28 mouse cellular contexts compared by ENCODE assay signal in genomic region chr7:19378049-19378448, GRCm38 (mm10). TPM values are rescaled to one million over a fixed set of nuclear protein-coding genes. Genes with fewer than 3 reads are reported as not detected.
DNase-seq lines count a peak whose midpoint lies in the region; ATAC-seq lines count a peak whose summit lies in the region.
"Had no signal": no experiment of that assay in that cellular context is flagged by ENCODE, and none has a peak within 500 bp of the region (broad histone marks: within the 10 kb centered on the region; RNA-seq: fewer than 3 reads in every experiment).

No protein-coding gene starts in this region.

- peak overlapping the region; percentile 24 to 29; a peak in 1 of 4 replicates for H3K27ac ChIP-seq in heart, embryonic 14.5 days (replicated peaks in 1 of 2; ENCODE audit: control insufficient read depth in 1 of 2, insufficient read depth in 1 of 2, low read depth in 2 of 2, low read length in 2 of 2)
- H3K27ac ChIP-seq in hindbrain, embryonic 13.5 days, result no peak overlapping the region
- no peak overlapping the region for H3K27ac ChIP-seq in hindbrain, embryonic 11.5 days (ENCODE audit: low read depth, low read length)
- H3K27ac ChIP-seq: intestine, embryonic 15.5 days; layer of hippocampus, adult 2 months; limb, embryonic 10.5 days; neural tube, embryonic 13.5 days had no signal

- H3K4me3 ChIP-seq in heart, embryonic 14.5 days (ENCODE audit: control insufficient read depth in 1 of 2, insufficient read depth in 1 of 2, low read depth in 1 of 2, low read length in 2 of 2), result no peak overlapping the region
- no peak overlapping the region for H3K4me3 ChIP-seq in hindbrain, embryonic 13.5 days
- H3K4me3 ChIP-seq in hindbrain, embryonic 11.5 days (ENCODE audit: low read depth, low read length), result no peak overlapping the region
- H3K4me3 ChIP-seq: intestine, embryonic 15.5 days; layer of hippocampus, adult 2 months; limb, embryonic 10.5 days; myocyte; neural tube, embryonic 13.5 days had no signal

- peaks cover 65% of the 10 kb centered on the region for H3K36me3 ChIP-seq in heart, embryonic 14.5 days (ENCODE audit: control insufficient read depth, insufficient read depth, low read length)
- peaks cover 7% of the 10 kb centered on the region; the same call in 1 of the 2 replicates for H3K36me3 ChIP-seq in hindbrain, embryonic 13.5 days
- H3K36me3 ChIP-seq in hindbrain, embryonic 11.5 days (ENCODE audit: control insufficient read depth, insufficient read depth, low read length), result no peaks in the 10 kb centered on the region
- H3K36me3 ChIP-seq: intestine, embryonic 15.5 days; neural tube, embryonic 13.5 days had no signal

- no peaks in the 10 kb centered on the region for H3K27me3 ChIP-seq in heart, embryonic 14.5 days (ENCODE audit: control insufficient read depth, insufficient read depth, low read length)
- H3K27me3 ChIP-seq in hindbrain, embryonic 13.5 days, result no peaks in the 10 kb centered on the region
- H3K27me3 ChIP-seq in hindbrain, embryonic 11.5 days (ENCODE audit: control insufficient read depth, insufficient read depth, low read length), result no peaks in the 10 kb centered on the region
- H3K27me3 ChIP-seq: intestine, embryonic 15.5 days; neural tube, embryonic 13.5 days had no signal

- no peak for DNase-seq in heart, adult 18-20 months
- DNase-seq in hindbrain, embryonic 11.5 days (ENCODE audit: low spot score), result no peak
- DNase-seq in retina, postnatal 1 day, result peak; percentile 60
- DNase-seq in retina, embryonic 14.5 days (ENCODE audit: low spot score), result no peak
- no peak for DNase-seq in thymus, postnatal 4 days
- DNase-seq: adrenal gland, adult 8-10 months; cerebellum, adult 18-20 months; cerebellum, postnatal 14 days; gastrocnemius, postnatal 25 days; kidney, adult 9 months; kidney, postnatal 14 days; liver; thymus, adult 18-20 months had no signal

- no peak for ATAC-seq in heart, embryonic 14.5 days (ENCODE audit: insufficient number of reproducible peaks, insufficient read depth, low FRiP score, low read depth)
- no peak for ATAC-seq in hindbrain, embryonic 13.5 days (ENCODE audit: low FRiP score)
- ATAC-seq in hindbrain, embryonic 11.5 days (ENCODE audit: low FRiP score), result no peak
- ATAC-seq: activated CD4-positive, CD25-positive, alpha-beta regulatory T cell, adult 4 months; CD4-positive, CD25-positive, alpha-beta regulatory T cell, adult 4 months; hindbrain, embryonic 16.5 days; intestine, embryonic 15.5 days; midbrain, embryonic 16.5 days had no signal

- H3K9ac ChIP-seq in heart, embryonic 14.5 days (ENCODE audit: low read length), result no peak overlapping the region
- H3K9ac ChIP-seq in hindbrain, embryonic 13.5 days, result 0 out of 2 replicates have a peak overlapping the region, but pooled peaks have one; percentile 19
- H3K9ac ChIP-seq in hindbrain, embryonic 11.5 days (ENCODE audit: low read depth, low read length), result no peak overlapping the region
- H3K9ac ChIP-seq: intestine, embryonic 15.5 days; neural tube, embryonic 13.5 days had no signal

- H3K4me1 ChIP-seq in heart, embryonic 14.5 days (ENCODE audit: control insufficient read depth in 2 of 2, insufficient read depth in 2 of 2, low read length in 2 of 2), result peaks cover 4 to 14% of the 10 kb centered on the region in 2 experiments; a peak in 3 of 4 replicates
- peaks cover 8% of the 10 kb centered on the region for H3K4me1 ChIP-seq in hindbrain, embryonic 13.5 days (replicated peaks)
- peaks cover 2% of the 10 kb centered on the region; the same call in 1 of the 2 replicates for H3K4me1 ChIP-seq in hindbrain, embryonic 11.5 days (replicated peaks; ENCODE audit: control insufficient read depth, insufficient read depth, low read length)

- WGBS in heart, embryonic 14.5 days, result 49% methylated on average over 8 of the region's 8 CpGs
- 77% methylated on average over 8 of the region's 8 CpGs for WGBS in hindbrain, embryonic 13.5 days
- 77% methylated on average over 8 of the region's 8 CpGs for WGBS in hindbrain, embryonic 11.5 days

- H3K9me3 ChIP-seq in heart, embryonic 14.5 days (ENCODE audit: control insufficient read depth, low read length), result no peaks in the 10 kb centered on the region
- no peaks in the 10 kb centered on the region for H3K9me3 ChIP-seq in hindbrain, embryonic 13.5 days
- no peaks in the 10 kb centered on the region for H3K9me3 ChIP-seq in hindbrain, embryonic 11.5 days (ENCODE audit: control insufficient read depth, low read length)
- H3K9me3 ChIP-seq: intestine, embryonic 15.5 days; limb, embryonic 10.5 days; neural tube, embryonic 13.5 days had no signal

- no peak overlapping the region for H3K4me2 ChIP-seq in heart, embryonic 14.5 days (ENCODE audit: low read length)
- no peak overlapping the region for H3K4me2 ChIP-seq in hindbrain, embryonic 13.5 days
- H3K4me2 ChIP-seq in hindbrain, embryonic 11.5 days (replicated peaks; ENCODE audit: low read depth, low read length), result no peak overlapping the region
- H3K4me2 ChIP-seq: heart, embryonic 11.5 days; intestine, embryonic 15.5 days; neural tube, embryonic 13.5 days had no signal

RNA-seq across cellular contexts. Expression of gene Ercc2, which starts 3.8 kb away (rescaled TPM):
- 4.8 and 6.6 TPM in 2 replicates for polyA plus RNA-seq in heart, embryonic 14.5 days (2014; fragmentation: Nextera tagmentation; extraction: Ambion mirVana)
- 10 to 100 TPM in 1 of 2 experiments, 1 to 10 TPM in 1; 7.6 to 10.4 TPM for total RNA-seq in heart, adult 18-20 months (2021)
- polyA plus RNA-seq in hindbrain, embryonic 13.5 days (2015; fragmentation: Nextera tagmentation; extraction: Ambion mirVana), result 20.9 and 28.4 TPM in 2 replicates
- 7.7 and 8.7 TPM in 2 replicates for polyA plus RNA-seq in hindbrain, embryonic 11.5 days (2014; fragmentation: Nextera tagmentation; extraction: Ambion mirVana)

RNA-seq across cellular contexts. Expression of gene Ppp1r13l, which starts 18.5 kb away (rescaled TPM):
- 15.2 and 15.4 TPM in 2 replicates for polyA plus RNA-seq in heart, embryonic 14.5 days (2014; fragmentation: Nextera tagmentation; extraction: Ambion mirVana)
- 10 to 100 TPM; 38.2 to 42.9 TPM for total RNA-seq in heart, adult 18-20 months (2021)
- polyA plus RNA-seq in hindbrain, embryonic 13.5 days (2015; fragmentation: Nextera tagmentation; extraction: Ambion mirVana), result 1.4 and 2.2 TPM in 2 replicates
- 3.2 and 5.0 TPM in 2 replicates for polyA plus RNA-seq in hindbrain, embryonic 11.5 days (2014; fragmentation: Nextera tagmentation; extraction: Ambion mirVana)
- polyA plus RNA-seq: CD4-positive, CD25-positive, alpha-beta regulatory T cell, adult 4 months had no signal

RNA-seq across cellular contexts. Expression of gene Cd3eap, which starts 18.8 kb away (rescaled TPM):
- polyA plus RNA-seq in heart, embryonic 14.5 days (2014; fragmentation: Nextera tagmentation; extraction: Ambion mirVana), result 12.7 and 15.7 TPM in 2 replicates
- total RNA-seq in heart, adult 18-20 months (2021), result 1 to 10 TPM; 9.6 to 10.0 TPM
- 20.9 and 22.1 TPM in 2 replicates for polyA plus RNA-seq in hindbrain, embryonic 13.5 days (2015; fragmentation: Nextera tagmentation; extraction: Ambion mirVana)
- polyA plus RNA-seq in hindbrain, embryonic 11.5 days (2014; fragmentation: Nextera tagmentation; extraction: Ambion mirVana), result 14.7 and 15.2 TPM in 2 replicates

RNA-seq across cellular contexts. Expression of gene Klc3, which starts 25.9 kb away (rescaled TPM):
- 1.8 and 1.9 TPM in 2 replicates for polyA plus RNA-seq in heart, embryonic 14.5 days (2014; fragmentation: Nextera tagmentation; extraction: Ambion mirVana)
- under 1 TPM; 0.32 to 0.46 TPM for total RNA-seq in heart, adult 18-20 months (2021)
- 2.1 and 2.4 TPM in 2 replicates for polyA plus RNA-seq in hindbrain, embryonic 13.5 days (2015; fragmentation: Nextera tagmentation; extraction: Ambion mirVana)
- polyA plus RNA-seq in hindbrain, embryonic 11.5 days (2014; fragmentation: Nextera tagmentation; extraction: Ambion mirVana), result 2.3 TPM in 2 replicates
- total RNA-seq: megakaryocyte-erythroid progenitor cell, adult 5-6 weeks had no signal

RNA-seq across cellular contexts. Expression of gene Ckm, which starts 26.5 kb away (rescaled TPM):
- polyA plus RNA-seq in heart, embryonic 14.5 days (2014; fragmentation: Nextera tagmentation; extraction: Ambion mirVana), result 910 and 1,062 TPM in 2 replicates
- 1,000 to 10,000 TPM; 3,672 to 3,752 TPM for total RNA-seq in heart, adult 18-20 months (2021)
- 0.81 and 0.87 TPM in 2 replicates for polyA plus RNA-seq in hindbrain, embryonic 13.5 days (2015; fragmentation: Nextera tagmentation; extraction: Ambion mirVana)
- 0.13 TPM in 1 of 2 replicates, not detected in the other for polyA plus RNA-seq in hindbrain, embryonic 11.5 days (2014; fragmentation: Nextera tagmentation; extraction: Ambion mirVana)
- total RNA-seq: adrenal gland, adult 8-10 months; layer of hippocampus, adult 2 months; layer of hippocampus, postnatal 25 days; megakaryocyte-erythroid progenitor cell, adult 5-6 weeks had no signal
- polyA plus RNA-seq: CD4-positive, CD25-positive, alpha-beta regulatory T cell, adult 4 months; forebrain, embryonic 11.5 days; limb, embryonic 10.5 days had no signal

Comparison
In these comparisons a context has a peak if more than half of its experiments do, and no peak if none do; other contexts are left out.
1. H3K27ac ChIP-seq: peak in heart, embryonic 14.5 days (2 of 2); none in hindbrain, embryonic 13.5 days (single experiment) and hindbrain, embryonic 11.5 days (single experiment).